Mouse (Mus musculus): ENCODE results near the gene Sos2.

DNA sequence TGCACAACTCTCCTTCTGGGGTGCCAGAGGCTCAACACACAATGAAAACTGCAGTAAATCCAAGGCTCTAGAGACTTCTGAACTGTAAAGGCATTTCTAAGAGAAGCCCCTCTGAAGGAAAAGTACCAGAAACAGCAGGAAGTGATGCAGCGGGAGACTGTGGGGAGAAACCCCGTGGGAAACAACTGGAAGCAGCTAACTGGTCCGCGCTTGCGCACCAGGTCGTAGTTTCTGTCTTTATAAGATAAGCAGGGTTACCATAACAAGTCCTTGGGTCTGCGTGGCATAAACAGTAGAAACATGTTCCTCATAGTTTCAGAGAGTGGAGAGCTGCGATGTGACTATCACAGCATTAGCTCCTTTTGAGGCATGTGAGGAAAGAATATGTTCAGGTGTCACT is 140.0 kb downstream of the Sos2 start:
- TF ChIP-seq POLR2A (IDR thresholded peaks at IDR 0.05; ENCODE audit: control insufficient read depth, low read depth, low read length) = no peak
- TF ChIP-seq CTCF (IDR thresholded peaks at IDR 0.05; ENCODE audit: control insufficient read depth, insufficient read depth, insufficient replicate concordance, low read depth, low read length) = no peak
